Mouse (Mus musculus): Measurements from ENCODE around the gene Hoxd13. TPM values are rescaled to one million over a fixed set of nuclear protein-coding genes. Genes with fewer than 3 reads are reported as not detected.
A peak's percentile ranks its signal among the peaks of the same experiment; 100 is the strongest.

Gene Hoxd13
- total and polyA plus RNA-seq, 2 experiments from 2014 or later: not detected

DNA sequence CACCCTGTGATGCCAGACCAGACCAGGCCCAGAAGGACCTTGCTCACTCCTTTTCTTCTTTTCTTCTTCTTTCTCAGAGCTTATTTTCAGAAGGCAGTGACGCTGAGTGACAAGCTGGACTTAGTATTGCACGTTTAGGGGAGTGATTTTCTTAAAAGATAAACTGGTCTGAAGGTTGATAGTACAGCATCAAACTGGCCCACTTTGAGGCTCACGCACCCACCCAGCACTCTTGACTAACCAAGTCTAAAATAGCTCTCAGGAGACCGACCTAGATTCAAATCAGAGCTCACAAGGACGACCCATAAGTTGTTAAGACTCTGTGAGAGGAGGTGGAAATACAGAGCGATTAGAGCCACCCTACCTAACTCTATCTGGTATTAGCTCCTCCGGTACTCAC, 1.7 kb upstream of the Hoxd13 start:
- Histone ChIP-seq H3K9ac (replicated peaks; ENCODE audit: low read depth, low read length) (no peak overlapping the region), H3K9me3 (replicated peaks; ENCODE audit: control insufficient read depth, low read length) (no peaks in the 10 kb centered on the region), H3K27me3 (ENCODE audit: control insufficient read depth, insufficient read depth, low read length) (peaks cover 99% of the 10 kb centered on the region), H3K4me3 (ENCODE audit: low read depth, low read length) (no peak overlapping the region), H3K36me3 (replicated peaks; ENCODE audit: control insufficient read depth, insufficient read depth, low read length) (no peaks in the 10 kb centered on the region), H3K4me1 (ENCODE audit: control insufficient read depth, insufficient read depth) (peaks cover 4% of the 10 kb centered on the region; the same call in 1 of the 2 replicates), H3K27ac (ENCODE audit: low read depth) (no peak overlapping the region), H3K4me2 (ENCODE audit: low read depth, low read length) (no peak overlapping the region)
- no peak for DNase-seq (ENCODE audit: low spot score)
- no peak for ATAC-seq (ENCODE audit: insufficient read depth, low read depth)
- 3% methylated on average over 7 of the region's 7 CpGs for WGBS
- TF ChIP-seq CTCF (IDR thresholded peaks at IDR 0.05; ENCODE audit: low read depth) (no peak), EP300 (IDR thresholded peaks at IDR 0.05; ENCODE audit: low read depth) (no peak)

DNA sequence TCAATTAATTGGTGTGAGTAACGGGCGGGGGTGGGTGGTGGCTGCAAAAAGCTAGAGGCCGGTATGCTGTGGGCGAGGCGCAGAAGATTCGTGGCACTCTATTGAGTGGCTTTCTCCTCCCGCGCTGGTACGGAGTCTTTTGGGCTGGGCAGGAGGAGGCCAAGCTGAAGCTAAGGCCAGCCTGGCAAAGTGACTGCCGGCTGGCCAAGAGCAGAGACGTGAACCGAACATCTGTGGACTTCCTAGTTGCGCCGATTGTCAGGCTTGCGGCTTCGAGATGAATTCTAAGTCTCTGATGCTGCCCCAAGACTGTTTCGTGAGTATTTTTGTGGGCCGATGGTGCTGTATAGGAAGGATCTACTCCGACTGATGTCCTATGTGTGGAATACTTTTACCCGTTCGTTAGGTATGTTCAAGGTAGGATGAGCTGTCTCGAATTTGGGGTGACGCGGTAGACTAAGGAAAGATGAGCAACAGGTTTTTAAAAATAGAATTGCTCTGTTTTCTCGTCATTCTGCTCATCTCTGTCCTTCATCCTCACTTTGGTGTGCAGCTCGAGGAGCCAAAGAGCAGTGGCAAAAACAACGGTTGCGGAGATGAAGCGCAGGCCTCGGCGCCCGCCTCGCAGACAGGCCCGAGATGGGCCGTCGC, 794 bp upstream of the Hoxd13 start:
- 3% methylated on average over 36 of the region's 36 CpGs for WGBS
- DNase-seq (ENCODE audit: low spot score): no peak
- no peak overlapping the region for H3K4me3 ChIP-seq (ENCODE audit: low read depth, low read length)
- ATAC-seq (ENCODE audit: insufficient read depth, low read depth): no peak
- no peaks in the 10 kb centered on the region for H3K36me3 ChIP-seq (replicated peaks; ENCODE audit: control insufficient read depth, insufficient read depth, low read length)
- no peak overlapping the region for H3K9ac ChIP-seq (replicated peaks; ENCODE audit: low read depth, low read length)
- H3K4me2 ChIP-seq (ENCODE audit: low read depth, low read length): no peak overlapping the region
- peaks cover 99% of the 10 kb centered on the region for H3K27me3 ChIP-seq (ENCODE audit: control insufficient read depth, insufficient read depth, low read length)
- H3K9me3 ChIP-seq (replicated peaks; ENCODE audit: control insufficient read depth, low read length): no peaks in the 10 kb centered on the region
- H3K4me1 ChIP-seq (ENCODE audit: control insufficient read depth, insufficient read depth): peaks cover 4% of the 10 kb centered on the region; the same call in 1 of the 2 replicates
- TF ChIP-seq EP300 (IDR thresholded peaks at IDR 0.05; ENCODE audit: low read depth): no peak
- TF ChIP-seq CTCF (IDR thresholded peaks at IDR 0.05; ENCODE audit: low read depth): no peak
- no peak overlapping the region for H3K27ac ChIP-seq (ENCODE audit: low read depth)

DNA sequence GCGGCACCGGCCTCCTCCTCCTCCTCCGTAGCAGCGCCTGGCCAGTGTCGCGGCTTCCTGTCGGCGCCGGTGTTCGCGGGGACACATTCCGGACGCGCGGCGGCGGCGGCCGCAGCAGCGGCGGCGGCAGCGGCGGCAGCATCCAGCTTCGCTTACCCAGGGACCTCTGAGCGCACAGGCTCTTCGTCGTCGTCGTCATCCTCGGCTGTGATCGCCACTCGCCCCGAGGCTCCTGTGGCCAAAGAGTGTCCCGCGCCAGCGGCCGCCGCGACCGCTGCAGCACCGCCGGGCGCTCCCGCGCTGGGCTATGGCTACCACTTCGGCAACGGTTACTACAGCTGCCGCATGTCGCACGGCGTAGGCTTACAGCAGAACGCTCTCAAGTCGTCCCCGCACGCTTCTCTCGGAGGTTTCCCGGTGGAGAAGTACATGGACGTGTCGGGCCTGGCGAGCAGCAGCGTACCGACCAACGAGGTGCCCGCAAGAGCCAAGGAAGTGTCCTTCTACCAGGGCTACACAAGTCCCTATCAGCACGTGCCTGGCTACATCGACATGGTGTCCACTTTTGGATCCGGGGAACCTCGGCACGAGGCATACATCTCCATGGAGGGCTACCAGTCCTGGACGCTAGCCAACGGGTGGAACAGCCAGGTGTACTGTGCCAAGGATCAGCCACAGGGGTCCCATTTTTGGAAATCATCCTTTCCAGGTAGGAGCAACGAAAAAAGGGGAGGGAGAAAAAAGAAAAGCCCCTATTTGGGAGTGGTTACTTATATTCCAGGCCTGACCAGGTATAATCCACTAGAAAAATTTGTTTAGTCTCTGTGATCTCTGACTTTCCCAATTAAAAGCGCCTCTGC, 490 bp downstream of the Hoxd13 start:
- TF ChIP-seq EP300 (IDR thresholded peaks at IDR 0.05; ENCODE audit: low read depth): no peak
- TF ChIP-seq CTCF (IDR thresholded peaks at IDR 0.05; ENCODE audit: low read depth): no peak
- Histone ChIP-seq H3K9me3 (replicated peaks; ENCODE audit: control insufficient read depth, low read length) (no peaks in the 10 kb centered on the region), H3K4me1 (ENCODE audit: control insufficient read depth, insufficient read depth) (peaks cover 8% of the 10 kb centered on the region; the same call in 1 of the 2 replicates), H3K27ac (ENCODE audit: low read depth) (no peak overlapping the region), H3K4me3 (ENCODE audit: low read depth, low read length) (peak overlapping the region; percentile 51), H3K27me3 (ENCODE audit: control insufficient read depth, insufficient read depth, low read length) (peaks cover 99% of the 10 kb centered on the region), H3K36me3 (replicated peaks; ENCODE audit: control insufficient read depth, insufficient read depth, low read length) (no peaks in the 10 kb centered on the region), H3K9ac (replicated peaks; ENCODE audit: low read depth, low read length) (no peak overlapping the region), H3K4me2 (ENCODE audit: low read depth, low read length) (peak overlapping the region; percentile 68)
- ATAC-seq (ENCODE audit: insufficient read depth, low read depth) (peak; percentile 44; the same call in 1 of the 2 replicates), DNase-seq (ENCODE audit: low spot score) (no peak)
- WGBS: under 1% methylated on average over 58 of the region's 74 CpGs

DNA sequence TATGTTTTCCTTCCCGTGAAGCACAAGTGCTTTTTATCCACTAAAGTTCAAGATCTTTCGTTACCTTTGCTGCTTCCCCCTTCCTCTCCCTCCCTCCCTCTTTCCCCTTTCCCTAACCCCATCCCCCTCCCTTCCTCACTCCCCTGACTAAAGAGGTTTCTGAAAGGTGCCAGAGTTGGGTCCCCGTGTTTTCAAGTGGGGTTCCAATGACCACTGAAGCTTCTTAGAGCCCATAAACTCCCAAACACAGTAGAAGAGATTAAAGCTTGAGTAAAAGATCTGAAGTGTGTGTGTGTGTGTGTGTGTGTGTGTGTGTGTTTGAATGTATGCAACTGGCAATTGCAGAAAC, 1.1 kb downstream of the Hoxd13 start:
- WGBS: 1% methylated on average over 3 of the region's 3 CpGs
- TF ChIP-seq CTCF (IDR thresholded peaks at IDR 0.05; ENCODE audit: low read depth) (no peak), EP300 (IDR thresholded peaks at IDR 0.05; ENCODE audit: low read depth) (no peak)
- H3K4me2 ChIP-seq (ENCODE audit: low read depth, low read length): no peak overlapping the region
- H3K27me3 ChIP-seq (ENCODE audit: control insufficient read depth, insufficient read depth, low read length): peaks cover 99% of the 10 kb centered on the region
- DNase-seq (ENCODE audit: low spot score) (no peak), ATAC-seq (ENCODE audit: insufficient read depth, low read depth) (no peak)
- H3K36me3 ChIP-seq (replicated peaks; ENCODE audit: control insufficient read depth, insufficient read depth, low read length): no peaks in the 10 kb centered on the region
- H3K4me3 ChIP-seq (ENCODE audit: low read depth, low read length): no peak overlapping the region
- H3K4me1 ChIP-seq (ENCODE audit: control insufficient read depth, insufficient read depth): peaks cover 8% of the 10 kb centered on the region; the same call in 1 of the 2 replicates
- H3K27ac ChIP-seq (ENCODE audit: low read depth): no peak overlapping the region
- H3K9me3 ChIP-seq (replicated peaks; ENCODE audit: control insufficient read depth, low read length): no peaks in the 10 kb centered on the region
- no peak overlapping the region for H3K9ac ChIP-seq (replicated peaks; ENCODE audit: low read depth, low read length)

DNA sequence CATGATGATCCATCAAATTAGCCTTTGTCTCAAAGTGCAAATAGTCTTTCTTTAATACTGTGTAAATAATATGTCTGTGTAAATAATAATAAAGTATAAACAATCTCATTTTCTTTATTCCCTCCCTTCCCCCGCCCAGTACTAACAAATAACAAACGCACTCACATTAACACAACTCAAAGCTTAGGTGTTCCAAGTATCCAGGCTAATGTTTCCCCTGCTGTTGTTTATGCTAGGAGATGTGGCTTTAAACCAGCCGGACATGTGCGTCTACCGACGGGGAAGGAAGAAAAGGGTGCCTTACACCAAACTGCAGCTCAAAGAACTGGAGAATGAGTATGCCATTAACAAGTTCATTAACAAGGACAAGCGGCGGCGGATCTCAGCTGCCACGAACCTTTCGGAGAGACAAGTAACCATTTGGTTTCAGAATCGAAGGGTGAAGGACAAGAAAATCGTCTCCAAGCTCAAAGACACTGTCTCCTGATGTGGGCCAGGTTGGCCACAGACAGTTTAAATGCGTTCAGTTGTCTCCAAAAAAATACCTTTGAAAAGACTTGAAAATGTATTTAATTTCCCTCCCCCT, 1.6 kb downstream of the Hoxd13 start:
- Histone ChIP-seq H3K27ac (ENCODE audit: low read depth) (no peak overlapping the region), H3K36me3 (replicated peaks; ENCODE audit: control insufficient read depth, insufficient read depth, low read length) (no peaks in the 10 kb centered on the region), H3K9ac (replicated peaks; ENCODE audit: low read depth, low read length) (no peak overlapping the region), H3K4me1 (ENCODE audit: control insufficient read depth, insufficient read depth) (peaks cover 8% of the 10 kb centered on the region; the same call in 1 of the 2 replicates), H3K4me2 (ENCODE audit: low read depth, low read length) (no peak overlapping the region), H3K9me3 (replicated peaks; ENCODE audit: control insufficient read depth, low read length) (no peaks in the 10 kb centered on the region), H3K27me3 (ENCODE audit: control insufficient read depth, insufficient read depth, low read length) (peaks cover 99% of the 10 kb centered on the region), H3K4me3 (ENCODE audit: low read depth, low read length) (no peak overlapping the region)
- TF ChIP-seq CTCF (IDR thresholded peaks at IDR 0.05; ENCODE audit: low read depth) (no peak), EP300 (IDR thresholded peaks at IDR 0.05; ENCODE audit: low read depth) (no peak)
- no peak for ATAC-seq (ENCODE audit: insufficient read depth, low read depth)
- DNase-seq (ENCODE audit: low spot score): no peak
- WGBS: 3% methylated on average over 14 of the region's 14 CpGs
